Mouse (Mus musculus): ENCODE results near the gene Osbp.
"Not testable (repeated sequence)": the region's sequence is repeated elsewhere in the genome, so short reads cannot be mapped to it uniquely, and the experiment has no call there.

Osbp gene

GRCm38 (mm10) chr19:11965023-11965942, at the start of gene Osbp:
Osbp (plus strand) TSS chr19:11965941.
- peak; percentile 100 for DNase-seq (ENCODE audit: low read depth, low spot score)

- DNase-seq (ENCODE audit: low read depth, low spot score) = no peak
Measured at GRCm38 (mm10) chr19:11922068-11922467, 43.7 kb upstream of the Osbp start.

GRCm38 (mm10) chr19:11922515-11922914, 43.2 kb upstream of the Osbp start:
- DNase-seq (ENCODE audit: low read depth, low spot score) = not testable (repeated sequence)

GRCm38 (mm10) chr19:11926380-11926779, 39.4 kb upstream of the Osbp start:
- no peak for DNase-seq (ENCODE audit: low read depth, low spot score)

GRCm38 (mm10) chr19:11928025-11928748, 37.6 kb upstream of the Osbp start:
- DNase-seq (ENCODE audit: low read depth, low spot score) = peak; percentile 42

GRCm38 (mm10) chr19:11946460-11946859, 19.3 kb upstream of the Osbp start:
- DNase-seq (ENCODE audit: low read depth, low spot score) = not testable (repeated sequence)

GRCm38 (mm10) chr19:11949878-11950277, 15.9 kb upstream of the Osbp start:
- DNase-seq (ENCODE audit: low read depth, low spot score) = no peak

GRCm38 (mm10) chr19:11950747-11951146, 15.0 kb upstream of the Osbp start:
- no peak for DNase-seq (ENCODE audit: low read depth, low spot score)

GRCm38 (mm10) chr19:11954206-11954605, 11.5 kb upstream of the Osbp start:
- DNase-seq (ENCODE audit: low read depth, low spot score) = peak; percentile 62

- no peak for DNase-seq (ENCODE audit: low read depth, low spot score)
Measured at GRCm38 (mm10) chr19:11956636-11957035, 9.1 kb upstream of the Osbp start.

- no peak for DNase-seq (ENCODE audit: low read depth, low spot score)
Measured at GRCm38 (mm10) chr19:11957396-11957795, 8.3 kb upstream of the Osbp start.

- no peak for DNase-seq (ENCODE audit: low read depth, low spot score)
Measured at GRCm38 (mm10) chr19:11957846-11958245, 7.9 kb upstream of the Osbp start.

GRCm38 (mm10) chr19:11964266-11964665, 1.5 kb upstream of the Osbp start:
- DNase-seq (ENCODE audit: low read depth, low spot score) = peak; percentile 39

- DNase-seq (ENCODE audit: low read depth, low spot score) = peak; percentile 38
Measured at GRCm38 (mm10) chr19:11966201-11966636, 478 bp downstream of the Osbp start.

GRCm38 (mm10) chr19:11969155-11970050, 3.7 kb downstream of the Osbp start:
- no peak for DNase-seq (ENCODE audit: low read depth, low spot score)

- no peak for DNase-seq (ENCODE audit: low read depth, low spot score)
Measured at GRCm38 (mm10) chr19:11973511-11974222, 7.9 kb downstream of the Osbp start.

- no peak for DNase-seq (ENCODE audit: low read depth, low spot score)
Measured at GRCm38 (mm10) chr19:11974223-11974540, 8.4 kb downstream of the Osbp start.

- no peak for DNase-seq (ENCODE audit: low read depth, low spot score)
Measured at GRCm38 (mm10) chr19:11975683-11976082, 9.9 kb downstream of the Osbp start.

GRCm38 (mm10) chr19:11977363-11977762, 11.6 kb downstream of the Osbp start:
- DNase-seq (ENCODE audit: low read depth, low spot score) = no peak

GRCm38 (mm10) chr19:11980471-11980870, 14.7 kb downstream of the Osbp start:
- no peak for DNase-seq (ENCODE audit: low read depth, low spot score)

- DNase-seq (ENCODE audit: low read depth, low spot score) = not testable (repeated sequence)
Measured at GRCm38 (mm10) chr19:11984614-11985013, 18.9 kb downstream of the Osbp start.

Measured in ES-CJ7 (cell line).